Mouse (Mus musculus) embryonic facial prominence, embryonic 10.5 days (tissue): ENCODE results near the gene Sult6b2. TPM values are rescaled to one million over a fixed set of nuclear protein-coding genes. Genes with fewer than 3 reads are reported as not detected.

Experiments used
- DNase-seq: peaks from one replicate; pipeline ENCODE4 v3.0.0-alpha.2; 2017; ENCODE audit warnings: low spot score
- H3K27ac ChIP-seq: fragments of 300-500 bp; sonication (generic); replicated peaks from 2 replicates; pipeline ENCODE4 v1.5.1; 2016; ENCODE audit warnings: mild to moderate bottlenecking
- H3K27me3 ChIP-seq: fragments of 300-500 bp; sonication (generic); replicated peaks from 2 replicates; pipeline ENCODE4 v1.6.1; 2016; ENCODE audit warnings: low read depth, mild to moderate bottlenecking; ENCODE audit not compliant: poor library complexity, severe bottlenecking
- H3K36me3 ChIP-seq: fragments of 300-500 bp; sonication (generic); replicated peaks from 2 replicates; pipeline ENCODE4 v1.6.1; 2016; ENCODE audit warnings: mild to moderate bottlenecking, moderate library complexity
- H3K4me1 ChIP-seq: fragments of 300-500 bp; sonication (generic); 2 replicates; pipeline ENCODE4 v1.6.1; 2016
- H3K4me3 ChIP-seq: fragments of 300-500 bp; sonication (generic); 2 replicates; pipeline ENCODE4 v1.5.1; 2016; ENCODE audit warnings: mild to moderate bottlenecking, moderate library complexity
- H3K9me3 ChIP-seq: fragments of 300-500 bp; sonication (generic); 2 replicates; pipeline ENCODE4 v1.6.1; 2016; ENCODE audit warnings: mild to moderate bottlenecking
- WGBS: fragments of 180-500 bp; shearing (Covaris S2); methylation state at CpG from one replicate; pipeline ENCODE4 v1.1.7; 2016; 5-methylcytosine and 5-hydroxymethylcytosine counted together
- polyA plus RNA-seq: library from polyadenylated mRNA; unstranded; fragments of >200 nt; fragmentation: Nextera tagmentation; extraction: Ambion mirVana; gene quantifications from 2 replicates; pipeline ENCODE4 v1.2.1, GENCODE M21; 2016

Sult6b2 gene
- polyA plus RNA-seq, 1 experiment from 2014 or later, result not detected

GRCm38 (mm10) chr6:142743193-142743592 is 61.1 kb downstream of the Sult6b2 start:
- H3K27me3 ChIP-seq, result no peaks in the 10 kb centered on the region
- H3K9me3 ChIP-seq, result peaks cover 5% of the 10 kb centered on the region; the same call in 1 of the 2 replicates
- no peak for DNase-seq
- no peaks in the 10 kb centered on the region for H3K36me3 ChIP-seq
- H3K27ac ChIP-seq, result no peak overlapping the region
- no peaks in the 10 kb centered on the region for H3K4me1 ChIP-seq
- H3K4me3 ChIP-seq, result no peak overlapping the region
- WGBS, result 55% methylated on average over 4 of the region's 4 CpGs

- Histone ChIP-seq H3K27ac (no peak overlapping the region), H3K27me3 (no peaks in the 10 kb centered on the region), H3K4me3 (no peak overlapping the region), H3K9me3 (peaks cover 5% of the 10 kb centered on the region; the same call in 1 of the 2 replicates), H3K36me3 (no peaks in the 10 kb centered on the region), H3K4me1 (no peaks in the 10 kb centered on the region)
- 89% methylated on average over 6 of the region's 6 CpGs for WGBS
- no peak for DNase-seq
Measured at GRCm38 (mm10) chr6:142741763-142742162, 62.5 kb downstream of the Sult6b2 start.

- no peak overlapping the region for H3K4me3 ChIP-seq
- H3K4me1 ChIP-seq, result no peaks in the 10 kb centered on the region
- H3K27me3 ChIP-seq, result no peaks in the 10 kb centered on the region
- WGBS, result 84% methylated on average over 6 of the region's 6 CpGs
- H3K36me3 ChIP-seq, result no peaks in the 10 kb centered on the region
- no peaks in the 10 kb centered on the region for H3K9me3 ChIP-seq
- H3K27ac ChIP-seq, result no peak overlapping the region
- no peak for DNase-seq
Measured at GRCm38 (mm10) chr6:142738637-142739036, 65.7 kb downstream of the Sult6b2 start.

GRCm38 (mm10) chr6:142738225-142738624 is 66.1 kb downstream of the Sult6b2 start:
- DNase-seq, result no peak
- Histone ChIP-seq H3K27ac (no peak overlapping the region), H3K4me3 (no peak overlapping the region), H3K4me1 (no peaks in the 10 kb centered on the region), H3K9me3 (no peaks in the 10 kb centered on the region), H3K36me3 (no peaks in the 10 kb centered on the region), H3K27me3 (no peaks in the 10 kb centered on the region)
- WGBS, result 96% methylated on average over 2 of the region's 2 CpGs

- Histone ChIP-seq H3K27ac (no peak overlapping the region), H3K36me3 (no peaks in the 10 kb centered on the region), H3K27me3 (no peaks in the 10 kb centered on the region), H3K9me3 (no peaks in the 10 kb centered on the region), H3K4me3 (no peak overlapping the region), H3K4me1 (no peaks in the 10 kb centered on the region)
- 50% methylated on average over 8 of the region's 8 CpGs for whole genome bisulfite sequencing
- no peak for DNase-seq
Measured at GRCm38 (mm10) chr6:142735302-142736005, 68.8 kb downstream of the Sult6b2 start.

Other genes starting within 250 kb of the Sult6b2 start
- gene Kcnj8, start 232.9 kb downstream of the Sult6b2 start, polyA plus RNA-seq, result 0.59 and 1.00 TPM in 2 replicates
- gene Abcc9, start 102.2 kb downstream of the Sult6b2 start, polyA plus RNA-seq, result 1.4 and 1.5 TPM in 2 replicates
- gene Cmas, start 47.8 kb downstream of the Sult6b2 start, polyA plus RNA-seq, result 65.6 and 68.3 TPM in 2 replicates
- 1.6 and 2.4 TPM in 2 replicates for gene St8sia1, start 159.9 kb upstream of the Sult6b2 start, polyA plus RNA-seq